Mouse (Mus musculus) left cerebral cortex, adult 2 months (tissue): Measurements from ENCODE around the gene Cpt1c. TPM values are rescaled to one million over a fixed set of nuclear protein-coding genes. Genes with fewer than 3 reads are reported as not detected.

Experiments
- DNase-seq, 2 experiments: peaks; one replicate each; pipeline ENCODE4 v3.0.0; 2021 to 2022; ENCODE audit warnings: low spot score in 2 of 2, mixed read lengths in 1 of 2; ENCODE audit errors: extremely low spot score in 1 of 2
- H3K27ac ChIP-seq: fragments of 200-600 bp; 2 replicates; pipeline ENCODE4 v1.8.1; 2022
- H3K4me3 ChIP-seq: fragments of 200-600 bp; 2 replicates; pipeline ENCODE4 v1.8.1; 2022
- CTCF ChIP-seq: fragments of 200-600 bp; IDR thresholded peaks from 2 replicates; pipeline ENCODE4 v1.8.1; 2022; ENCODE audit warnings: antibody characterized with exemption, mild to moderate bottlenecking, moderate library complexity
- intact Hi-C: fragments of 180-260 bp; cut with DNase I; formaldehyde crosslinking; loops from one replicate; pipeline ENCODE4 v1.15.1; 2025
- total RNA-seq, 2 experiments: library from RNA; stranded (reverse); gene quantifications; 2 replicates each; pipeline ENCODE4 v1.2.3; 2021

Gene Cpt1c
- total RNA-seq, 2 experiments from 2014 or later = 97.9 to 102 TPM

GRCm38 (mm10) chr7:45013366-45014095, 38.9 kb upstream of the Cpt1c start:
- intact Hi-C loops = loop anchor here (2.0 kb wide), 1 partner anchor 15 kb away; the partner anchor contains the start of gene Bcl2l12
- no peak for TF ChIP-seq CTCF
- Histone ChIP-seq H3K27ac (no peak overlapping the region), H3K4me3 (no peak overlapping the region)
- no peak for DNase-seq

GRCm38 (mm10) chr7:45012824-45013223, 38.2 kb upstream of the Cpt1c start:
- intact Hi-C loops = no loop called here
- DNase-seq = no peak
- TF ChIP-seq CTCF = no peak
- H3K4me3 ChIP-seq = no peak overlapping the region
- H3K27ac ChIP-seq = no peak overlapping the region

- no peak for DNase-seq
- intact Hi-C loops = no loop called here
- Histone ChIP-seq H3K4me3 (no peak overlapping the region), H3K27ac (no peak overlapping the region)
- TF ChIP-seq CTCF = no peak
Observed at GRCm38 (mm10) chr7:45012011-45012410, 37.4 kb upstream of the Cpt1c start.

- intact Hi-C loops = no loop called here
- DNase-seq = no peak
- Histone ChIP-seq H3K4me3 (no peak overlapping the region), H3K27ac (no peak overlapping the region)
- no peak for TF ChIP-seq CTCF
Observed at GRCm38 (mm10) chr7:45008411-45008810, 33.8 kb upstream of the Cpt1c start.

GRCm38 (mm10) chr7:45007846-45008245, 33.2 kb upstream of the Cpt1c start:
- no peak for DNase-seq
- Histone ChIP-seq H3K27ac (no peak overlapping the region), H3K4me3 (no peak overlapping the region)
- intact Hi-C loops = no loop called here
- TF ChIP-seq CTCF = no peak

- Histone ChIP-seq H3K27ac (no peak overlapping the region), H3K4me3 (no peak overlapping the region)
- intact Hi-C loops = no loop called here
- no peak for DNase-seq
- no peak for TF ChIP-seq CTCF
Observed at GRCm38 (mm10) chr7:45007141-45007540, 32.5 kb upstream of the Cpt1c start.

GRCm38 (mm10) chr7:45006503-45006902, 31.9 kb upstream of the Cpt1c start:
- no peak for TF ChIP-seq CTCF
- no peak for DNase-seq
- Histone ChIP-seq H3K27ac (no peak overlapping the region), H3K4me3 (no peak overlapping the region)
- intact Hi-C loops = no loop called here

- DNase-seq = no peak
- no peak for TF ChIP-seq CTCF
- no peak overlapping the region for H3K27ac ChIP-seq
- no peak overlapping the region for H3K4me3 ChIP-seq
- intact Hi-C loops = no loop called here
Observed at GRCm38 (mm10) chr7:45005321-45005992, 30.8 kb upstream of the Cpt1c start.

- intact Hi-C loops = no loop called here
- DNase-seq = no peak
- Histone ChIP-seq H3K4me3 (no peak overlapping the region), H3K27ac (no peak overlapping the region)
- TF ChIP-seq CTCF = no peak
Observed at GRCm38 (mm10) chr7:45004546-45004945, 29.9 kb upstream of the Cpt1c start.

- no peak for TF ChIP-seq CTCF
- intact Hi-C loops = no loop called here
- Histone ChIP-seq H3K4me3 (no peak overlapping the region), H3K27ac (no peak overlapping the region)
- DNase-seq = no peak
Observed at GRCm38 (mm10) chr7:45002440-45002839, 27.8 kb upstream of the Cpt1c start.

GRCm38 (mm10) chr7:45000539-45001114, 26.0 kb upstream of the Cpt1c start:
- no peak for DNase-seq
- no peak overlapping the region for H3K4me3 ChIP-seq
- no peak overlapping the region for H3K27ac ChIP-seq
- intact Hi-C loops = no loop called here
- no peak for TF ChIP-seq CTCF

- no peak for DNase-seq
- Histone ChIP-seq H3K4me3 (no peak overlapping the region), H3K27ac (no peak overlapping the region)
- intact Hi-C loops = loop anchor here (2.0 kb wide), 1 partner anchor 15 kb away; no protein-coding TSS in a partner anchor
- TF ChIP-seq CTCF = no peak
Observed at GRCm38 (mm10) chr7:44999753-45000152, 25.1 kb upstream of the Cpt1c start.
